Mouse (Mus musculus): ENCODE data around the gene Nkx2-3.

Gene Nkx2-3

DNA sequence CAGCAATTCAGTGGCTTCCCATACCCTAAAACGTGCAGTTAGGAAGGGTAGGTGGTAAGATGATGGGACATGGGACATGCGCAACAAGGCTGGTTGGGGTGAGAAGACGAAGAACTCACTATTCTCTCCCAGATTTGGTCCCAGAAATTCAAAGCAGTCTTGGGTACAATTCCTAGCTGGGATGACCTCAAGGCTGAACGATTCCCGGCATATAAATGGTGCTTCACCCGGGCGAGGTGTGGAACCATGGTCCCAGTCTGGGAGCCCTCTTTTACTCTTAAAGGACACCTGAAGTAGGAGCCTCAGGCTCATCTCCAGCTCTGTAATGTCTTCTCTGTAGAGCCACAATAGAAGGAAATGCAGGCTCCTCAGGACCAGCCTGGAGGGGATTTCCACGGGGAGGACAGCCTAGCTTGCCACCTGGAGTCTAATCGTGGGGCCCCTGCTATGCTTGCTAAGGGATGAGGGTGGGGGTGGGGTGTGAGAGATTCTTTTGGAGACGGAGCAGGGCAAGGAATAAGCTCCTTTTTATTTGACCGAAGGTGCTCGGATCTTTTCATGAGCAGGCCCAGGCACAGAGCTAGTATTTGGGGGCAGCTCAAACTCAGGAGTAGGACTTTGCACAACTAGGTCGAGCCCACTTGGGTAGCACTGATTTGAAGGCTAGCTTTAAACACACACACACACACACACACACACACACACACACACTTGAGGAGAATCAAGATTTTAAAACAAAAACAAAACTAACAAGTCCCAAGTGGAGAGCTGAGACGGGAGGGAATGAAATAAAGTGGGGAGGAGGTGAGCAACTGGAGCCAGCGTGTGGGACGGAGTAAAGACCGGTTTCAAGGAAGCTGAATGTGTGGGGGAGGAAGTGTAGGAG, 6.2 kb upstream of the Nkx2-3 start:
- no peak for DNase-seq

DNA sequence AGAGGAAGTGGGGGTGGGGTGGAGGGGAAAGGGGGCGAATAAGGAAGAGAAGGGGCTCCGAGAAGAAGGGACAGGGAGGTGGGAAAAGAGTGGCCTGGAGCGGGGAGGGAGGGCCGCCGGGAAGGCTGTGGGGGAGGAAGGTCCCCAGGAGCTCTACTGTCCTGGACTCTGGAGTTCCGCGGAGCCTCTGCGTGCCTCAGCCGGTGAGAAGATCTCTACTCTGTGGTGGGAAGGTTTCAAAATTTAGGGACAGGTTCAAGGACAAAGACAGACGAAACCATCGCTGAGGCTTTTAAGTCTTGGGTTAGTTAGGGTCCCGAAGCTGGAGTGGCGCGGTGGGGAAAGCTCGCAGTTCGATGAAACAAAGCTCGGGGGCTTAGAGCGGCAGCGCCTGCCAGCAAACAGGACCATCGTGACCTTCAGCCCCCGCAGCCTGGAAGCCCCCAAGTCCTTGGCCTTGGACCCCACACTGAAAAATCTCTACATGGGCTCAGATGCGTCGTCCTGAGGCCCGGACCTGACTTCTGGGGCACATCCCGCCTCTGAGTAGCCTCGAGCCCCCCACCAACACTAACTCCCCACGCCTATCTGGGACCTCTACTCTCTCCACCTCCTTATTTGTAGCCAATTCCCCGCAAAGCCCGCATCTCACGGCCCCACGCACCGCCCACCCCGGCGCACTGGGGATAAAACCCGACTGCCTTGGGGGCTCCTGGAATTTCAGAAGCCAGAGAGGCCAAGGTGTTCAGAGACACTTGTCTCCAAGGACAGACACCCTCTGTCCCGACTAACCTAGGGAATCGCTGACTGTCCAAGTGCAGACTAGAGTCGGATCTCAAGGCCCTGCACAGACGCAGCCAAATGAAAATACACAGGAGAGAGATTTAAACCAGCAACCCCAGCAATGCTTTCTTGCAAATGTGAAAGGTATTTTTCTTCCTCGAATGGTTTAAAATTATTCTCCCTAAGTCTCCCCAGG, 5.3 kb upstream of the Nkx2-3 start:
- DNase-seq, result no peak

DNA sequence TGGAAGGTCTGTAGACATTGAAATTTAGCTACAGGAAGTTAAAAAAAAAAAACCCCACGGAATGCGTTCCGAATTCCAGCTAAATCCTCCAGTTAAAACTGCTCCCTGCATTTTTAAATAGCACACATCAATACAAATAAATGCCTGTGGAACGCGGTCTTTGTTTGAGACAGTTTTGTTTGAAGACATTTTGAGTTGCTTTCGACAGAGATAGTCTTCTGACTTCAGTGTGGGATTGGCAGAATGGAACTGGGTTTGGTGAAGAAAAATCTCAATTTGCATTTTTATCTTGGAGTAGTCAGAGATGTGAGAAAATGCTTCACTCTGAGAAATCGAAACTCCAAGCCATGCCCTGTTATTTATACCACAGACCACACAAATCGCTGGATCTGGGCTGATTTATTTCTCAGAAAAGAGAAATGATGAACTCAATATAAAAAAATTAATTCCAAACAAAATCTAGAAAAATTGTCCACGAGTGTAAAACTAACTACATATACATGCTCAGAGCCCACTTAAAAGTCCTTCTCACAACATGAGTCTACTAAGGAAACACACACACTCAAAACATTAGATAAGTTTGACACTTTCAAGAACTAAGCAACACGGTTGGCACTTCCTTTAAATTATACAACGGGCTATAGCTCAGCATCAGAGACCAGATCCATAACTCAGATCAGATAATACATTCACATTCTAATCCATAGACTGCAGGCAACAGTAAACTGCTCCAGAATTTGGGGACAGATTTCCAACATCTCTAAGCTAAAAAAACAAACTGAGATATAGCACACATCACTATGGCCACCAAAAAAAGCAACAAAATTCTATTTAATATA, 4.1 kb upstream of the Nkx2-3 start:
- DNase-seq, result no peak

DNA sequence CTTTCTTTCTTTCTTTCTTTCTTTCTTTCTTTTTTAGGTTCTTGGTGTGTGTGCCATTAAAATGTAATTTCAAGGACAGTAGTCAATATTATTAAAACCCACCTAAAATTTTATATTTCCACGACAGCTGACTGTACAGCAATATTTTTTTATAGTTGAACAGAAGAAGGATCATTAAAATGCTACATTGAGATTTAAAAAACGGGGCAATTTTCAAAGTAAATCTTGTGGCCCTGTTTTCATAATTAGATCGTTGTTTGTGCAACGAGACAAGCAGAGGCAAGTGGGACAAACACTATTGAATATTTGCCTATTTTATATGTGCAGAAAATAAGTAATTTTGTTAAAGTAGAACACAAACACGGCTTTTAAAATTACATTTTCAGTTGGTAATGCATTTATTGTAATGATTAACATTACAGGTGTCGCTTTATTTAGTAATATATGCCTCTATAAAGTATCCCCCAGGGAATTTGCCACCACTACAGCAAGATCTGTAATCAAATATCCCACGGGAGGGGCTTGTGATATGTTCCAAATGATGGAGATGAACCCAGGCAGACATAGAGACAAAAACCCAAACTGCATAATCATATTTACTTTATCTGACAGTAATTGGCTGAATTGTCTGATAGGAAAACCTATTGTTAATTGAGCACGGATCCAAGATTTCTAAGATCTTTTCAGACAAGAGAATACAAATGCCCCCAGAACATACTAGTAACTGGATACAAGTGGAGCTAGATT, 3.2 kb upstream of the Nkx2-3 start:
- no peak for DNase-seq

DNA sequence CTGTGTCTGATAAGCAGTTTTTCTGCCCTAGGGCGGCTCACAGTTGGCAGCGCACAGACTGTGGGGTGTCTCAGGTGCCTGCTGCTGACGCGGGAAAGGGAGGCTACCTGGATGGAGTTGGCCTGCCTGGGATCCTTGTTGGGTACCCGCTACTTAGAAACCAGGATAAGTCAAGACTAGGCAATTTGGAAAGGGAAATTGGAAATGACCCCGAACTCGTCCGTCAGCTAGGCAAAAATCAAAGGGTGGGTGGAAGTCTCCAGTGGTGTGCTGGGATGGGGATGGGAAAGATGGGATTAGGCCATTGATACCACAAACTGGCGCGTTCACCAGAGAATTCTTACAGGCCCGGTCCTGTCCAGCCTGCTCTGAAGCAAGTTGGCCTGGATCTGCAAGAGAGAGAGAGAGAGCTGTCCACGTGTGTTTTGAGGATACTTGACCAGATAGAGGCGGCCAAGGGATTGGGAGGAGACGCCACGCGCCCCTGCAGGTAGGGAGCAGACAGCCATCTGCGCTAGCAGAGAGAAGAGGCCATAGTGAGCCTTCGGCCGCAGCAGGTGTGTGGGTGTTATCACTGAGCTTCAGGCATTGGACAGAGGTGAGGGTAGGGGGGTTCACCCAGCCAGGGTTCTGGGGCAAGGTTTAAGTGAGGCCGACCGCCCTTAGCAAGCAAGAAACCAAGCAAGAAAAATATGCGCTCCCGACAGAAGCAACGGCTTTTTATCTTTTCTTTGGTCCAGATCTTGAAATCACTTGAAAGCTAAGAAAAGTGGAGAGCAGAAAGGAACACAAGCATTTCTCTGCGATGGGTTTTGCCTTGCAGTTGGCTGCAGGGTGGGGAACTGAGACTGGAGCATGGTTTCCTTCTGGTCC, 2.4 kb upstream of the Nkx2-3 start:
- DNase-seq, result no peak

DNA sequence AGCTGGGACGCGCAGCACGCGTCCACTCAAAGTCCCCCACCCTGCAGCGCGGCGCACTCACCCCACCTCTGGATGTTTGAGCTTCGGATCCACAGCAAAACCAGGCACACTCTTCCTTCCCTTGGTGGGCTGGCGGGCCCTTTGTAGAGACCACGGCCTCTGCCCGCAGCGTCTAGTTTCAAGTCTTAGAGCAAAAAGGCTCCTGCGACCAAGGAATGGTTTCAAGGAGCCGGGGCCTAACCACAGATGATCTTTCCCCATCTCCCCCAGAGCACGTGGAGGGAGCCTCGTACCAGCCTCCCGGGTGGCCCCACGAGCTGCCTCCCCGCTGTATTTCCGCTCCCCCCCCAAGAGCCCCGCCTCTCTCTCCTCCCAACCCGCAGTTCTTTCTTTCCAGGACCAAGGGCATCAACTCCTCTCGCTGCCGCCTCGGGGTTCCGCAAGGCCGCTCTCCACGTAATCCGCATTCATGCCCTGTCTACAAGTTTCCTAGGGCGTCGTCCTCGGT, 1.7 kb upstream of the Nkx2-3 start:
- no peak for DNase-seq

DNA sequence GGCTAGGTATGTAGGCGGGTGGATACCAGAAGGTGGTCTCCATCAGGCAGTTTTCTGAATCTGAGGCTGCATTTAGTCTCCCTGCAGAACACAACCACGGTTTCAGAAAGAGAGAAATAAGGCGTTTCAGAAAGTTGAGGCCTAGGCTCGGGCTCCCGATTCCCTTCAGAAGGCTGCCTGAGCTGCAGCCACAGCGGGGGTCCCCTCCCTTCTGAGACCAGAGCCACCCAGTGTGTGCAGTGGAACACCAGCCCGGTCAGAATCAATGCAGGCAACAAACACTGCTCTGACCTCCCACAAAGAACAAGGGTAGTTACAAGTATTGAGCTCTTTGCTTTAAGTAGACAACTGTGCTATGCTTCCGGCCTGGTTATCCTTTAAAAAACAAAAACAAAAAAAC, 1.0 kb upstream of the Nkx2-3 start:
- no peak for DNase-seq

DNA sequence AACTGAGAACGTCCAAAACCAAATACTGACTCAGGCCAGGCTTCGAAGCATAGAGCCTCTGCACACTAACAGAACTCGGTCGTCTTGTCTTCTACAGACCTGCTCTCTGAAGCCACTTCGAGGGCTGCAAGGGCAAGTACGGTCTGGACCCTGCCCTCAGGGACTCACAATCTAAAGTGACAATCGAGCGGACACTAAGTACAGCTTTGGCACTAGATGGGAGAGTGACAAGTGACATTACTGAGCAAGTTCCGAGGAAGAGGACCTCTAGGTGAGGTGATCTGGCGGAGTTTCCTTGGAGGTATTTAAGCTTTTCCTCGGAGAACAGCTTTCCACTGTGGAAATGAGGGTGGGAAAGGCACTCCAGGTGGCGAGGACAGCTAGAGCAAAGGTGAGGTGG, 564 bp upstream of the Nkx2-3 start:
- DNase-seq, result no peak

DNA sequence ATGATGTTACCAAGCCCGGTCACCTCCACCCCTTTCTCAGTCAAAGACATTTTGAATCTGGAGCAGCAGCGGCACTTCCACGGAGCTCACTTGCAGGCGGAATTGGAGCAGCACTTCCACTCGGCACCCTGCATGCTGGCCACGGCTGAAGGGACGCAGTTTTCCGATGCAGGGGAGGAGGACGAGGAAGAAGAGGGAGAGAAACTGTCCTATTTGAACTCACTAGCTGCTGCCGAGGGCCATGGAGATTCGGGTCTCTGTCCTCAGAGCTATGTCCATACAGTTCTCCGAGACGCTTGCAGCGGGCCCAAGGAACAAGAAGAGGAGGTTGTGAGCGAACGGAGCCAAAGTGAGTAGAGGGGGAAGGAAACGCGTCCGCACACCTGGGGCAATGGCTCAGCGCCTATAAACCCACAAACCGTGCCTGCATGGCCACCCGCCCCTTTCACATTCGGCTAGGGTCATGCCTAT, 411 bp downstream of the Nkx2-3 start:
- no peak for DNase-seq

DNA sequence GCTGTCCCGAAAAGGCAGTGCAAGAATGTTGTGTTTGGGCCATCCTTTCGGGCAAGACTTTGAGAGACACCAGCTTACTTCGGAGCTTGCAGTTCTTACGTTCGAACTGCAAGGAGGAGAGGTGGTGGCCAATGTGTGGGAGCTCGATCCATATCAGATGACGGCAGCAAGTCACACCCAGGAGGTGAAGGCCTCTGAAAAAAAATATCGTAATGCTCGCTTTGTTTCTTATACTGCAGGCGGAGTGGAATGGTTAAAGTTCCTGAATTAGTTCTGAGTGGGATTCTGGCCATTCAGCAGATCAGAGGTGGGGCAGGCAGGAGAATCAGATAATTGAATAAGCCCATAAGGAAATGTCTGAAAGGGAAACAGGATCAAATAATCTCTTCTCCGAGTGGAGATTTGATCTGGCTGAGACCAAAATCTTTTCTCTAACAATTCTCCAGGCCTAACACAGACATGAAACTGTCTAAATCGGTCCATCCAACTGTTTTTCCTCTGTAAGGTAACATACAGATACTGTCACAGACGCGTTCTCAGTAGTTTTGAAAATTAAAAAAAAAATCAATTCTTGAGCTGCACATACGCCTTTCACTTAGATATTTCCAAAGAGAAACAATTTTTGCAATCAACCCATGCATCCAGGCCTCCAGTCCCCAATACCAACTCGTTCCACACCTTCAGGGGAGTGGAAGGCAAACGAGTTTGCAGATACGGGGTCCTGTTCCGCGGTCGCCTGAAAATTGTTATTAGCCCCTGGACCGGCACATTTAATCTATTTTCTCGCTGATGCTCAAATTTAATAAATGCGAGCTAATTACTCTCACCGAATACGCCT, 1.4 kb downstream of the Nkx2-3 start:
- no peak for DNase-seq

DNA sequence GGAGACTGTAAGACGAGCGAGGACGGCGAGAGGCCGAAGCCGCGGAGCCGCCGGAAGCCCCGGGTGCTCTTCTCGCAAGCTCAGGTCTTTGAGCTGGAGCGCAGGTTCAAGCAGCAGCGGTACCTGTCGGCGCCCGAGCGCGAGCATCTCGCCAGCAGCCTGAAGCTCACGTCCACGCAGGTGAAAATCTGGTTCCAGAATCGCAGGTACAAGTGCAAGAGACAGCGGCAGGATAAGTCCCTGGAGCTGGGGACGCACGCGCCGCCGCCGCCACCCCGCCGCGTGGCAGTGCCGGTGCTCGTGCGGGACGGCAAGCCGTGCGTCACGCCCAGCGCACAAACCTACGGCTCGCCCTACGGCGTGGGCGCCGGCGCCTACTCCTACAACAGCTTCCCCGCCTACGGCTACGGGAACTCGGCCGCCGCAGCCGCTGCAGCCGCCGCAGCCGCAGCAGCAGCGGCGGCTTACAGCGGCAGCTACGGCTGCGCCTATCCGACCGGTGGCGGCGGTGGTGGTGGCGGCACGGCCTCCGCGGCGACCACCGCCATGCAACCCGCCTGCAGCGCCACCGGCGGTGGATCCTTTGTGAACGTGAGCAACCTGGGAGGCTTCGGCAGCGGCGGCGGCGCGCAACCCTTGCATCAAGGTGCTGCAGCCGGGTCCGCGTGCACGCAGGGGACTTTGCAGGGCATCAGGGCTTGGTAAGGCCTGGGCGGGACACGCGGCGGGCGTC, 2.4 kb downstream of the Nkx2-3 start:
- DNase-seq, result no peak

DNA sequence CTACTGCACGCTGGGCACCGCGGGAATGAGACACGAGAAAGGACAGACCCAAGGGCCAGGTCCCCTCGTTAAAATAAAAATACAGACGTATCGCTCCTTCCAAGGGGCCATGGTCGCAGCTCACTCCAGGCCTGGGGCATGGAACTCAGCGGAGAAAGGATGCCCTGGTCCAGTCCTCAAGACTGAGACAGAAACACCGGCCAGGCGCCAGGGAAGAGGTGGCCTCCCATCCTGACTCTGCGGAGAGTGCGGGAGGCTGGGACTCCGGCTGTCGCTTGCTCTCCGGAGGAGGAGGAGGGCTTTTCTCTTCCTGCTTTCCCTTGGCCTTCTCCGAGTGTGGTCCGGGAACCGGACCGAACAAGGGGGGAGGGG, 2.9 kb downstream of the Nkx2-3 start:
- no peak for DNase-seq

DNA sequence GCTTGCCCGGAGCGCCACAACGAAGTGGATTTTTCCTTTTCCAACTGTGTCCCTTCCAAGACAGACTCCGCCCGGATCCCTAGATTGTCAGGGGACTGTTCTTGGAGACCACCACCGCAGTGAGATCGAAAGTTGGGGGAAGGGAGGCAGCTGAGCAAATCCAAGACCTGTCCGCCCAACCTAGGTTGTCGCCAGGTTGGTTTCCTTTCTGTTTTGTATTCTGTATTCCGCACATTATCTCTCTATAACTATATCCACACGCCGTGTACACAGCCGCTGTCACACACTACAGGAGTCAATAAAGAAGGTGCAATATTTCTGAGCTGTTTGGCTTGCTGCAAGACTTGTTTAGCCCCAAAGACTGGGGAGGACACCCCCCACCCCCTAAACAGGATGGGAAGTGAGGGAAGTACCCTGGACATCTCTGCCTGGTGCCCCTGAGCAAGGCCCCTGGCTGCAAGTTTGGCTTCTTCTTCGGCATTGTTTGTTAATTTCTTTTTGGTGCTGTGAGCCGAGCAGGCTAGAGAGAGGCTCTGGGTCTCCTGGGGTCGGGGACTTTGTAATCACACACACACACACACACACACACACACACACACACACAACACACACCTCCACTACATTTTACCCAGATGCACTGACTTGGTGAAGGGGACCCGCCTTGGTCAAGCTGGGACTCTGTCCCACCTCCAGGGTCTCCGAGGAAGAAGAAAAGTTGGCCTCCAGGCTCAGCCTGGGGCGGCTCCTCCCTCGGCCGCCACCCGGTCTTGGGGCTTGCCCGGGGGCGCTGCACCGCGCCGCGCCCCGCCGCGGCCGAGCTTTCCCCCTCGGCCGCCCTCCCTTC, 3.7 kb downstream of the Nkx2-3 start:
- no peak for DNase-seq

DNA sequence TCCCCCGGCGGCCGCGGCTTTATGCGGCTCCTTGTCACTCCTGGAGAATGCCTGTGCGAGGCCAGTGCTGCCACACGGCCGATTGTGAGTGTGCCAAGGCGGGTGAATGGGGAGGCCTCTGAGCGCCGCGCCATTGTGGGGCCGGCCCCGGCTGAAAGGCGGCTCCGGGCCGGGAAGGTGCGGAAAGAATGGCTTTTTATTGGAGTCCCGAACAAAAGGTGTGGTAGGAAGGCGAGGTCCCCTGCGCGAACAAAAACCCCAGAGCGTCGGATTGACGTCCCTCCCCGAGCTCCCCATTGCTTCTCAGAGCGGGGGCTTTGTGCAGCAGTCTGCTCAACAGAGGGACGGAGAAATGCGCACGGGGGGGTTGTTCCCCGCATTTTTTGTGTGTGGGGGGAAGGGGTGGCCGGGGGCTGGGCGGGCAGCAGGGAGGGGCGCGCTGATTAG, 4.3 kb downstream of the Nkx2-3 start:
- no peak for DNase-seq

DNA sequence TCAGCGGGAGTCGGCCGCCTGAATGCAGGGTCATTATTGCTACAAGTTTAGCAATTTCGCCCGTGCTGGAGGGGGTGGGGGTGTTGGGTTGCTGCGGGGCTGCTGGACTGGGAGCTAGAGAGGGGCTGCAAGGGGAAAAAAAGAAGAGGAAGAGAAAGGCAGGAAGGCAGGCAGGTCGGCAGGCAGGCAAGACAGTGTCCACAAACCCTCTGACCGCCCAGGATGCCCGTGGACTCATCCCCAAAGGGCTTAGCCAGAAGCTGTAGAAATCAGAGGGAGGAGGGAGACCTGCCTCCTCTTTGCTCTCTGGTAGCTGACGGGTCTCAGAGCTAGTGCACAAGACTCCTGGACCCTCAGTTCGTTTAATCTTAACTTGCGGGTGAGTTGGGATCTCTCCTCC, 4.8 kb downstream of the Nkx2-3 start:
- DNase-seq, result no peak

DNA sequence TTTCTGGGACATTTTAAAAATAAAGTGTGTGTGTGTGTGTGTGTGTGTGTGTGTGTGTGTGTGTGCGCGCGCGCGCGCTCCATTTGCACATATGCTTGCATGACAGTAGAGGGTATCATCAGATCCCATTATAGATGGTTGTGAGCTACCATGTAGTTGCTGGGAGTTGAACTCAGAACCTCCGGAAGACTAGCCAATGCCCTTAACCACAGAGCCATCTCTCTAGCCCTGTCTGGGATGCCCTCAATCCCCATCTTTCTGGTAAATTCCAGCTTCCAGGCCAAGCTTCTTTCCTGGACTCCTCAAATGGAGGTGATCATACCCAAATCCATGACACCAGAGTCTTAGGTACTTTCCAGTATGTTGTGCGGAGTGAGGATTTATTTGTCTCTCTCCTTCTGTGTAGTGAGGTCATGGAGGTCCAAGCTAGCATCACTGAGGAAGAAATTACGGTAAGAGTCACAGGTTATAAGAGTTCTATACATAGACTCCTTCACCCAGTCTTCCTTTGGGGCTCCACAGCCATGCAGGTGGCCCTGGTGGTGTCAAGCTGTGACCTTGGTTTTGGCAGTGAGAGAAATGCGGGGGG, 5.7 kb downstream of the Nkx2-3 start:
- no peak for DNase-seq

DNA sequence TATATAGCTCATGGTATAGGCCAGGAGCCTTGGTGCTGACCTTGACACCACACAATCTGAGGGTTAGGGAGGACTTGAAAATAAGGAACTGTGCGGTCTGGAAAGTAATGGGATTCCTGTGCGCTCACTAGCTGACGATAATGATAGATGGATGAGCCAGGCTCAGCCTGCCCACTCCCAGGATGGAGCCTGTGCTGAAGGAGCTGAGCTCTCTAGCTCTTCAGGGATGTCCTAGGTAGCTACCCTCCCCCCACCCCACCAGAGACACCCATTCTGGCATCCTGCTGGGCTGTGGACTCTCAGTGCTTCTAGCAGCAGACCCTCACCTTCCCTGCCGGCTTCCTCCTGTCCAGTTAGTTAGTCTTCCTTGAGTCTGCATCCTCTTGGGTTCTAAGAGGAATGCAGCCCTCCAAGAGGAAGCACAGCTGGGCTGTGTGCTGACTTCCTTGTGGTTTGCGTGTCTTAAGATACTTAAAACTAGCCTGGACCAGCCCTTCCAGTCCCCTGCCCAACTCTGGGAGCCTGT, 6.4 kb downstream of the Nkx2-3 start:
- DNase-seq, result no peak

All from lung, postnatal 10 days (tissue).